Mouse (Mus musculus) intestine, postnatal 0 days (tissue): ENCODE results near the gene Adam1a. TPM values are rescaled to one million over a fixed set of nuclear protein-coding genes. Genes with fewer than 3 reads are reported as not detected.

Experiments used
- ATAC-seq: fragments of 200-750 bp; cut with Nextera tagmentation; 2 replicates; pipeline ENCODE4 v1.8.0; 2017; ENCODE audit warnings: mild to moderate bottlenecking, moderate TSS enrichment, moderate library complexity
- H3K27ac ChIP-seq: fragments of 300-500 bp; sonication (generic); 2 replicates; pipeline ENCODE4 v1.5.1; 2014; ENCODE audit warnings: mild to moderate bottlenecking, low read depth, low read length, moderate library complexity
- H3K27me3 ChIP-seq: fragments of 300-500 bp; sonication (generic); replicated peaks from 2 replicates; pipeline ENCODE4 v1.6.1; 2014; ENCODE audit warnings: low read length, mixed read lengths; ENCODE audit not compliant: control insufficient read depth, insufficient read depth
- H3K36me3 ChIP-seq: fragments of 300-500 bp; sonication (generic); 2 replicates; pipeline ENCODE4 v1.6.1; 2014; ENCODE audit warnings: mild to moderate bottlenecking, moderate library complexity; ENCODE audit not compliant: control insufficient read depth, insufficient read depth
- H3K4me1 ChIP-seq: fragments of 300-500 bp; sonication (generic); replicated peaks from 2 replicates; pipeline ENCODE4 v1.6.1; 2014; ENCODE audit warnings: antibody characterized with exemption, low read length, mixed read lengths; ENCODE audit not compliant: control insufficient read depth, insufficient read depth
- H3K4me2 ChIP-seq: fragments of 300-500 bp; sonication (generic); replicated peaks from 2 replicates; pipeline ENCODE4 v1.6.1; 2014; ENCODE audit warnings: low read depth, mild to moderate bottlenecking, moderate library complexity
- H3K4me3 ChIP-seq: fragments of 300-500 bp; sonication (generic); 2 replicates; pipeline ENCODE4 v1.5.1; 2014; ENCODE audit warnings: low read depth, low read length
- H3K9ac ChIP-seq: fragments of 300-500 bp; sonication (generic); 2 replicates; pipeline ENCODE4 v1.6.1; 2014; ENCODE audit warnings: mild to moderate bottlenecking, low read depth, low read length
- H3K9me3 ChIP-seq: fragments of 300-500 bp; sonication (generic); 2 replicates; pipeline ENCODE4 v1.6.1; 2016; ENCODE audit warnings: mixed run types; ENCODE audit not compliant: control insufficient read depth
- CTCF ChIP-seq: sonication (generic); IDR thresholded peaks from 2 replicates; pipeline ENCODE4 v1.5.1; 2016; ENCODE audit warnings: low read depth, mild to moderate bottlenecking, control low read depth, antibody characterized with exemption, moderate library complexity
- WGBS: fragments of 180-500 bp; shearing (Covaris S2); extraction: QIAGEN DNeasy Blood & Tissue Kit; methylation state at CpG from one replicate; pipeline ENCODE4 v1.1.7; 2014; 5-methylcytosine and 5-hydroxymethylcytosine counted together
- polyA plus RNA-seq: library from polyadenylated mRNA; unstranded; fragments of >200 nt; fragmentation: Nextera tagmentation; extraction: Ambion mirVana; gene quantifications from 2 replicates; pipeline ENCODE4 v1.2.1, GENCODE M21; 2015

Adam1a gene
- polyA plus RNA-seq, 1 experiment from 2014 or later: 0.39 TPM

DNA sequence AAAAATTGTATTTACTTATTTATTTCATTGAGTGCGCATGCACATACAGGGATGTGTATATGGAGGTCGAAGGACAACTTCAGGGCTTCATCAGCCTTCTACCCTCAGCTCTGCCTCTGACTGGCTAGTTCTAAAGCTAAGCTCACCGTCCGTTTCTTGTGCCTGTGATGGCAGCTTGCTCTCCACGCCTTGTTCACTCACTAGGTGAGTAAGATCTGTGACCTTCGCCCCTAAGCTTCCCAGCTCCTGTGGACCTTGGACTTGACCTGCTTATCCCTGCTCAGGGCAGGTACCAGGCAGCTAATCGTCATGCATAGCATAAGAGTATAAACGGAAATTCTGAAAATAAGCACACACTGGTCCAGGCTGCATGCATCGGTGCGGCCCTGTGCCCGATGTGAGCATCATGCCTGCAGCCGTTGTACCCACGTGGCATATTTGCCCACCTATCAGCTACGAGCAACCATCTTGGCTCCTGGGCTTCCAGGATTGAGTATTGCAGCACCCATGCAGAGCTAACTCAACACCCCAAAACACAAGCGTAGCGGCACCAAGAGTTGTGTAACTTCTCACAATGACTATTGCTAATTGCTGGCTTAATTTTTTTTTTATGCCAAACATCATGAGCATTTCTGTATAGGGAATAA lies 20.9 kb upstream of the Adam1a start:
- Histone ChIP-seq H3K27me3 (no peaks in the 10 kb centered on the region), H3K4me1 (0 out of 2 replicates have a peak, but pooled peaks cover 4% of the 10 kb centered on the region), H3K4me2 (no peak overlapping the region), H3K36me3 (peaks cover 17% of the 10 kb centered on the region), H3K9ac (no peak overlapping the region), H3K4me3 (no peak overlapping the region), H3K9me3 (no peaks in the 10 kb centered on the region), H3K27ac (peak overlapping the region; percentile 69)
- no peak for TF ChIP-seq CTCF
- ATAC-seq: peak; percentile 91
- WGBS: 47% methylated on average over 16 of the region's 16 CpGs

DNA sequence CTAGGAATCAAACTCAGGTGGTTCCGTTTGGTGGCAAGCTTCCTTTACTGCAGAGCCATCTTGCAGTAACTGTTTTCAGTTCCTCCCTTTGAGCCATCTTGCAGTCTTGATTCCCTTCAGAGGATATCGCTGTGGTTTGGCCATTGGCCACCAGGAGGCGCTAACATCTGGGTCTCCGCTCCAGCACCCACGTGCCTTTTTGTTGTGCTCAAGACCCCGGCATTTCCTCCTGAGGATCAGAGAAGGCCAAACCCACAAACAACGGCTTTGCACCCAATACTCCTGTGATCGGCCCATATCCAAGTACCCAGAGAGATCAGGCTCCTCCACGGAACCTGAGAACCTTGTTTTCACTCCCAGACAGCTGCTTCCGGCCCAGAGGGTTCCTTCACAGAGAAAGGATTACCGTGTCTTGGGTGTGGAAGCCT lies 19.2 kb upstream of the Adam1a start:
- H3K9ac ChIP-seq: no peak overlapping the region
- no peaks in the 10 kb centered on the region for H3K9me3 ChIP-seq
- TF ChIP-seq CTCF: peak; percentile 93
- WGBS: 10% methylated on average over 11 of the region's 11 CpGs
- H3K4me3 ChIP-seq: 0 out of 2 replicates have a peak overlapping the region, but pooled peaks have one; percentile 1
- H3K4me2 ChIP-seq: peak overlapping the region; percentile 37; the same call in 1 of the 2 replicates
- 0 out of 2 replicates have a peak, but pooled peaks cover 4% of the 10 kb centered on the region for H3K4me1 ChIP-seq
- no peaks in the 10 kb centered on the region for H3K27me3 ChIP-seq
- no peak for ATAC-seq
- no peak overlapping the region; the same call in 1 of the 2 replicates for H3K27ac ChIP-seq
- peaks cover 6% of the 10 kb centered on the region; the same call in 1 of the 2 replicates for H3K36me3 ChIP-seq

DNA sequence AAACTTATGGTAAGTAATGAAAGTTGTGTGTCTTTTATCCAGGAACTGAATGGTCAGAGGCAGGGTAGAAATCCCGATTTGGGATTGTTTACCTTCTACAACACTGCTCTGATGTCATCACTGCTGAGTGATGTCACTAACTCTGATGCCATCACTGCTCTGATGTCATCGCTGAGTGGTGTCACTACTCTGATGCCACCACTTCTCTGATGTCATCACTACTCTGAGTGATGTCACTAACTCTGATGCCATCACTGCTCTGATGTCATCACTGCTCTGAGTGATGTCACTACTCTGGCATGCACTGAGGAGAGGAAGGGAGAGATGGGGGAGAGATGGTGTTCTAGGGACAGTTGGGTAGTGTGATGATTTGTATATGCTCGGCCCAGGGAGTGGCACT lies 17.2 kb upstream of the Adam1a start:
- no peak overlapping the region for H3K9ac ChIP-seq
- ATAC-seq: no peak
- no peaks in the 10 kb centered on the region for H3K27me3 ChIP-seq
- no peak overlapping the region for H3K4me2 ChIP-seq
- WGBS: 69% methylated on average over 3 of the region's 3 CpGs
- TF ChIP-seq CTCF: no peak
- no peaks in the 10 kb centered on the region for H3K9me3 ChIP-seq
- H3K27ac ChIP-seq: no peak overlapping the region
- H3K4me1 ChIP-seq: 0 out of 2 replicates have a peak, but pooled peaks cover 4% of the 10 kb centered on the region
- H3K4me3 ChIP-seq: no peak overlapping the region
- no peaks in the 10 kb centered on the region for H3K36me3 ChIP-seq

DNA sequence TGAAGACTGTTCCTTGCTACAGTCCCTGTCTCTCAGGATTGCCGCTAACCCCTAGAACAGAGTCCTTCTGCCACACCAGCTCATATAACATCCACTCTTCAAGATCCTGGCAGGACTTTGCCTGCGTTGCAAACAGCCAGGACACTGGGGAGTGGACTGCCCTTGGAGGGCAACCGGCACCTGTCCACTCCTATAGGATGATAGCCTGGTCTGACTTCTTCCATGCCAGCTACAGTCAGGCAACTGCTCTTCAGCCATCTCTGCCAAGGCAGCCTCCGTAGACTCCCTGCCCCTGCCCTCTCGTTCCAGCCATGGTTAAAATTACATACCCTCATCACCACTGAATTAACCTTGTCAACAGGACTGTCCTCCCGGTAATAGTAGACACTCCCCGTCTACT lies 3.9 kb upstream of the Adam1a start:
- 88% methylated on average over 7 of the region's 7 CpGs for WGBS
- no peak for ATAC-seq
- H3K9me3 ChIP-seq: no peaks in the 10 kb centered on the region
- H3K27me3 ChIP-seq: no peaks in the 10 kb centered on the region
- no peak for TF ChIP-seq CTCF
- H3K36me3 ChIP-seq: no peaks in the 10 kb centered on the region
- no peak overlapping the region for H3K27ac ChIP-seq
- H3K4me3 ChIP-seq: no peak overlapping the region
- no peak overlapping the region for H3K9ac ChIP-seq
- 0 out of 2 replicates have a peak, but pooled peaks cover 4% of the 10 kb centered on the region for H3K4me1 ChIP-seq
- no peak overlapping the region for H3K4me2 ChIP-seq

DNA sequence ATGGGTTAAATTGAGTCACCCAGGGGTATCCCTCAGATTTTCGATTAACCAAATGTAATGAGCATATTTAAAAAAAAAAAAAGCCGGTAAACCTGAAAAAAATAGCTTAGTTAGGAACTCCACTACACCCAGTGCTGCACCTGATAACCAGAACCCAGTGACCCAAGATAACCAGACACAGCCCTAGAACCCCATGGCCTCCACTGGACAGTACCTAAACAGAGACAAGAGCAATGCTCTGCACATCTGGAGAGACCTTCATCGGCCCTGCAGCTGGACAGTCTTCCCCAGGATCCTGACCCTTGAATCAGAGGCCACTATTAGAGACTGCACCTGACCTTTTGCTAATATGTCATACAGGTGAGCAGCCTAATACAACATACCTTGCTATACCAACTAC lies 1.8 kb upstream of the Adam1a start:
- Histone ChIP-seq H3K4me3 (no peak overlapping the region), H3K4me1 (0 out of 2 replicates have a peak, but pooled peaks cover 6% of the 10 kb centered on the region), H3K4me2 (no peak overlapping the region), H3K9ac (no peak overlapping the region), H3K27me3 (no peaks in the 10 kb centered on the region), H3K27ac (no peak overlapping the region), H3K9me3 (no peaks in the 10 kb centered on the region), H3K36me3 (no peaks in the 10 kb centered on the region)
- TF ChIP-seq CTCF: no peak
- WGBS: 92% methylated on average over 3 of the region's 3 CpGs
- no peak for ATAC-seq

DNA sequence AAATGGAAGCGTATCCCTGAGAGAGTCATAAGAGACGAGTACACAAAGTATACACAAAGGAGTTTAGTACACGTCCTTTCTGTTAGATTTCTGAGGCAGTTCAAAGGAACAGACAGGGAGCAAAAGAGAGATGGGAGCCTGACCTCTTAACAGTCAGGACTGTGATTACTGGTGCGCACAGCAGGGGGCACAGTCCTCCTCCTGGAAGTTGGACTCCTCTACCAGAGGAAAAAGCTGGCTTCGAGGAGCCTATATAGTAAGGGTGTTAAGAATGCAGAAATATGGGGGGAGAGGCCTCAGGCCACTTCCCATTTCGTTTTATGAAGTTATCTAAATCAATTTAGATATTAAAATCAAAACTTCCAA lies 1.2 kb upstream of the Adam1a start:
- peak; percentile 82 for TF ChIP-seq CTCF
- Histone ChIP-seq H3K4me2 (peak overlapping the region; percentile 76), H3K4me3 (peak overlapping the region; percentile 95), H3K9ac (peak overlapping the region; percentile 100), H3K9me3 (no peaks in the 10 kb centered on the region), H3K27me3 (no peaks in the 10 kb centered on the region), H3K36me3 (no peaks in the 10 kb centered on the region), H3K4me1 (0 out of 2 replicates have a peak, but pooled peaks cover 6% of the 10 kb centered on the region), H3K27ac (peak overlapping the region; percentile 97)
- ATAC-seq: peak; percentile 23; the same call in 1 of the 2 replicates
- WGBS: 15% methylated on average over 6 of the region's 6 CpGs
